Mouse (Mus musculus) limb, embryonic 14.5 days (tissue): ENCODE measurements around the gene Per2. TPM values are rescaled to one million over a fixed set of nuclear protein-coding genes. Genes with fewer than 3 reads are reported as not detected.

ENCODE experiments used
- ATAC-seq: fragments of 200-750 bp; cut with Nextera tagmentation; 2 replicates; pipeline ENCODE4 v1.8.0; 2017; ENCODE audit warnings: low read depth, moderate number of reproducible peaks, moderate TSS enrichment; ENCODE audit not compliant: low FRiP score
- DNase-seq: peaks from one replicate; pipeline ENCODE4 v3.0.0-alpha.2; 2015; ENCODE audit warnings: low spot score
- H3K27ac ChIP-seq: fragments of 300-500 bp; sonication (generic); replicated peaks from 2 replicates; pipeline ENCODE4 v1.5.1; 2014; ENCODE audit warnings: low read depth, mild to moderate bottlenecking, low read length, moderate library complexity, mixed read lengths
- H3K27me3 ChIP-seq: fragments of 300-500 bp; sonication (generic); 2 replicates; pipeline ENCODE4 v1.6.1; 2014; ENCODE audit warnings: low read length, mixed read lengths; ENCODE audit not compliant: control insufficient read depth, insufficient read depth
- H3K36me3 ChIP-seq: fragments of 300-500 bp; sonication (generic); 2 replicates; pipeline ENCODE4 v1.6.1; 2014; ENCODE audit warnings: mild to moderate bottlenecking, low read length, moderate library complexity, mixed read lengths; ENCODE audit not compliant: control insufficient read depth, insufficient read depth
- H3K4me1 ChIP-seq: fragments of 300-500 bp; sonication (generic); 2 replicates; pipeline ENCODE4 v1.6.1; 2014; ENCODE audit warnings: antibody characterized with exemption, low read length, mixed read lengths; ENCODE audit not compliant: control insufficient read depth, insufficient read depth
- H3K4me2 ChIP-seq: fragments of 300-500 bp; sonication (generic); replicated peaks from 2 replicates; pipeline ENCODE4 v1.6.1; 2014; ENCODE audit warnings: low read depth, mild to moderate bottlenecking, low read length, moderate library complexity; ENCODE audit not compliant: severe bottlenecking
- H3K4me3 ChIP-seq: fragments of 300-500 bp; sonication (generic); replicated peaks from 2 replicates; pipeline ENCODE4 v1.5.1; 2014; ENCODE audit warnings: low read length
- H3K9ac ChIP-seq: fragments of 300-500 bp; sonication (generic); 2 replicates; pipeline ENCODE4 v1.6.1; 2014; ENCODE audit warnings: mild to moderate bottlenecking, low read depth, low read length, moderate library complexity; ENCODE audit not compliant: severe bottlenecking
- H3K9me3 ChIP-seq: fragments of 300-500 bp; sonication (generic); 2 replicates; pipeline ENCODE4 v1.6.1; 2016; ENCODE audit warnings: low read length; ENCODE audit not compliant: control insufficient read depth
- POLR2A ChIP-seq: fragments of 200-500 bp; IDR thresholded peaks from 2 replicates; pipeline ENCODE4 v1.8.0; 2012; ENCODE audit warnings: inconsistent platforms, mild to moderate bottlenecking, moderate library complexity, borderline replicate concordance; ENCODE audit not compliant: insufficient read depth, insufficient read length; ENCODE audit errors: extremely low read depth
- whole genome bisulfite sequencing: fragments of 180-500 bp; shearing (Covaris S2); extraction: QIAGEN DNeasy Blood & Tissue Kit; methylation state at CpG from one replicate; pipeline ENCODE4 v1.1.7; 2014; 5-methylcytosine and 5-hydroxymethylcytosine counted together
- polyA plus RNA-seq, 2 experiments: library from polyadenylated mRNA; depleted of rRNA in 1 of 2; stranded (reverse) in 1 of 2; unstranded in 1 of 2; fragments of >200 nt; fragmentation: Nextera tagmentation in 1 of 2; extraction: Ambion mirVana in 1 of 2; gene quantifications; 2 replicates each; pipeline versions ENCODE4 v1.2.1 to v1.2.3; 2012 to 2014

The Per2 gene
- polyA plus RNA-seq, 2 experiments = 4.2 to 8.3 TPM

GRCm38 (mm10) chr1:91411631-91412285, 47.4 kb downstream of the Per2 start:
- Histone ChIP-seq H3K4me1 (peaks cover 26% of the 10 kb centered on the region), H3K9ac (peak overlapping the region; percentile 75), H3K36me3 (no peaks in the 10 kb centered on the region), H3K9me3 (no peaks in the 10 kb centered on the region), H3K4me2 (peak overlapping the region; percentile 99), H3K4me3 (peak overlapping the region; percentile 82), H3K27me3 (no peaks in the 10 kb centered on the region; the same call in 1 of the 2 replicates), H3K27ac (no peak overlapping the region)
- DNase-seq = no peak
- no peak for TF ChIP-seq POLR2A
- WGBS = 65% methylated on average over 8 of the region's 8 CpGs
- no peak for ATAC-seq

GRCm38 (mm10) chr1:91407819-91408218, 51.3 kb downstream of the Per2 start:
- WGBS = 63% methylated on average over 4 of the region's 4 CpGs
- TF ChIP-seq POLR2A = no peak
- H3K4me2 ChIP-seq = no peak overlapping the region

GRCm38 (mm10) chr1:91405406-91406169, 53.5 kb downstream of the Per2 start:
- ATAC-seq = no peak
- H3K4me1 ChIP-seq = no peaks in the 10 kb centered on the region
- DNase-seq = no peak

More at GRCm38 (mm10) chr1:91407819-91408218, 51.3 kb downstream of the Per2 start:
- no peak for ATAC-seq
- no peak for DNase-seq
- no peak overlapping the region for H3K4me3 ChIP-seq
- peaks cover 11% of the 10 kb centered on the region for H3K4me1 ChIP-seq
- H3K27ac ChIP-seq = no peak overlapping the region
- no peaks in the 10 kb centered on the region for H3K36me3 ChIP-seq
- H3K9me3 ChIP-seq = no peaks in the 10 kb centered on the region
- H3K9ac ChIP-seq = no peak overlapping the region
- H3K27me3 ChIP-seq = no peaks in the 10 kb centered on the region; the same call in 1 of the 2 replicates

GRCm38 (mm10) chr1:91404976-91405375, 54.1 kb downstream of the Per2 start:
- peak; percentile 18 for DNase-seq
- no peak for TF ChIP-seq POLR2A

More at GRCm38 (mm10) chr1:91405406-91406169, 53.5 kb downstream of the Per2 start:
- no peaks in the 10 kb centered on the region for H3K9me3 ChIP-seq
- no peak overlapping the region for H3K9ac ChIP-seq
- no peaks in the 10 kb centered on the region; the same call in 1 of the 2 replicates for H3K27me3 ChIP-seq
- no peak for TF ChIP-seq POLR2A
- no peaks in the 10 kb centered on the region for H3K36me3 ChIP-seq
- WGBS = 46% methylated on average over 23 of the region's 23 CpGs
- no peak overlapping the region for H3K4me3 ChIP-seq
- H3K4me2 ChIP-seq = no peak overlapping the region
- H3K27ac ChIP-seq = no peak overlapping the region

GRCm38 (mm10) chr1:91398260-91399062, 60.7 kb downstream of the Per2 start, which contains the start of gene Ilkap:
Ilkap (minus strand) TSS chr1:91398815.
- peak; percentile 87 for DNase-seq

More at GRCm38 (mm10) chr1:91404976-91405375, 54.1 kb downstream of the Per2 start:
- no peak overlapping the region for H3K9ac ChIP-seq
- no peaks in the 10 kb centered on the region for H3K4me1 ChIP-seq
- H3K4me2 ChIP-seq = no peak overlapping the region
- no peaks in the 10 kb centered on the region for H3K9me3 ChIP-seq
- no peaks in the 10 kb centered on the region for H3K36me3 ChIP-seq
- WGBS = 0% methylated on average over 1 of the region's 1 CpGs
- no peaks in the 10 kb centered on the region; the same call in 1 of the 2 replicates for H3K27me3 ChIP-seq
- ATAC-seq = no peak
- H3K27ac ChIP-seq = no peak overlapping the region
- H3K4me3 ChIP-seq = no peak overlapping the region

More at GRCm38 (mm10) chr1:91398260-91399062, 60.7 kb downstream of the Per2 start, which contains the start of gene Ilkap:
- peak within 1 kb of the TSS; percentile 97 for H3K4me3 ChIP-seq
- H3K27ac ChIP-seq = peak within 1 kb of the TSS; percentile 83
- H3K9me3 ChIP-seq = no peaks in the 10 kb centered on the region
- H3K4me1 ChIP-seq = peaks cover 13% of the 10 kb centered on the region
- TF ChIP-seq POLR2A = 0 out of 2 replicates have a peak, but pooled peaks have one; percentile 36
- ATAC-seq = peak; percentile 96
- no peaks in the 10 kb centered on the region for H3K27me3 ChIP-seq
- peak within 1 kb of the TSS; percentile 94 for H3K9ac ChIP-seq
- H3K4me2 ChIP-seq = peak within 1 kb of the TSS; percentile 60
- WGBS = 2% methylated on average over 64 of the region's 91 CpGs
- H3K36me3 ChIP-seq = peaks cover 5% of the 10 kb centered on the region
